Mouse (Mus musculus): ENCODE results near the gene Pou2af1. TPM values are rescaled to one million over a fixed set of nuclear protein-coding genes. Genes with fewer than 3 reads are reported as not detected.

The Pou2af1 gene
- polyA plus RNA-seq, 1 experiment = 0.52 TPM

DNA sequence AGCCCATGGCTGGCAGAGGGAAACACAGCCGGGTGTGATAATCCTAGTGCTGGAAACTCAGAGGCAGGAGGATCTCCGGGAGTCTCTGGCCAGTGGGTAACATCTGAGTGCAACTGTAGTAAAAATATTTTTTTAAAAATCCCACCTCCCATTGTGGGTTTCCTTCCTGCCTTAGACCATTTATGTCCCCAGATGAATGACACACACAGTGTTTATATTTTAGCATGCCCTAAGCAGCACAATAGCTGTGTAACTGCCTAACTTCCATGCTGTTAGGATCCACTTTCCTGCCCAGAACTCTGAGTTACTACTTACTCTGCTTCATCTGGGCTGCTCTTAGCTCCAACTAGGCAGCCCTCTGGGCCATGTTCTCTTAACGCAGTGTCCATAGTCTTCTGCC lies 22.9 kb upstream of the Pou2af1 start:
- TF ChIP-seq POLR2A (IDR thresholded peaks at IDR 0.05; ENCODE audit: control insufficient read depth, low read depth, low read length) (no peak), CTCF (IDR thresholded peaks at IDR 0.05; ENCODE audit: control insufficient read depth, insufficient read depth, insufficient replicate concordance, low read depth, low read length) (no peak)
- Histone ChIP-seq H3K4me3 (ENCODE audit: control insufficient read depth, low read depth, low read length) (no peak overlapping the region), H3K4me1 (ENCODE audit: control insufficient read depth, insufficient read depth, low read length) (no peaks in the 10 kb centered on the region), H3K36me3 (ENCODE audit: control insufficient read depth, insufficient read depth, low read length) (no peaks in the 10 kb centered on the region), H3K27me3 (ENCODE audit: control insufficient read depth, insufficient read depth, low read length) (no peaks in the 10 kb centered on the region), H3K27ac (ENCODE audit: control insufficient read depth, insufficient read depth, low read depth, low read length) (no peak overlapping the region)

DNA sequence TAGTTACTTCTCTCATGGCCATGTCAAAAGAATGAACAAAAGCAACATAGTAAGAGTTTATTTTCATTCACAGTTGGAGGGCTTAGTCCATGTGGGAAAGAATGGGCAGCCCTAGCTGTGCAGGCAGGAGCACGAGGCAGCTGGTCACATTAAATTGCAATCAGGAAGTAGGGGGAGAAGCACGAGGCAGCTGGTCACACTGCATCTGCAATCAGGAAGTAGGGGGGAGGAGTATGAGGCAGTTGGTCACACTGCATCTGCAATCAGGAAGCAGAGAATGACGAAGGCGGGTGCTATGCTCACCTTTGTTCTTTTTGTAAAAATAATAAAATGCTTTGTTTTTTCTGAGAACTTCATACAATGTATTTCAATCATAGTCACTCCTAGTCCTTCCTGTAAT lies 18.7 kb upstream of the Pou2af1 start:
- H3K27ac ChIP-seq (ENCODE audit: control insufficient read depth, insufficient read depth, low read depth, low read length) = no peak overlapping the region
- no peak overlapping the region for H3K4me3 ChIP-seq (ENCODE audit: control insufficient read depth, low read depth, low read length)
- no peaks in the 10 kb centered on the region for H3K36me3 ChIP-seq (ENCODE audit: control insufficient read depth, insufficient read depth, low read length)
- no peaks in the 10 kb centered on the region for H3K4me1 ChIP-seq (ENCODE audit: control insufficient read depth, insufficient read depth, low read length)
- no peaks in the 10 kb centered on the region for H3K27me3 ChIP-seq (ENCODE audit: control insufficient read depth, insufficient read depth, low read length)
- no peak for TF ChIP-seq POLR2A (IDR thresholded peaks at IDR 0.05; ENCODE audit: control insufficient read depth, low read depth, low read length)
- no peak for TF ChIP-seq CTCF (IDR thresholded peaks at IDR 0.05; ENCODE audit: control insufficient read depth, insufficient read depth, insufficient replicate concordance, low read depth, low read length)

DNA sequence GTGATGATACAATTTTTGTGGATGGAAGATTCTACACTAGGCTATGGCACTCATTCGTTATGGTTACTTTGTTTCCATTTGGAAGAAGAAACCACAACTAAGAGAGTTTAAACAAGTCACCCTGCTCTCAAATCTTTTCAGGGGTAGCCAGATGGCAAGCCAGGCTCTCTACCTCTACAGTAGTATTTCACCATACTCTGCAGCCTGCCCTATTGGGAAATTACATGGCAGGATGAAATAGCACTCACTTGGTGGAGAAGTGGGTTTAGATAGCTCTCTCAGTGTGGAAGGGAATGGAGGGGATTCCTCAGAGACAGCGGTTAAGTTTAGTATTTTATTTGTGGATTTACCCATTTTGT lies 4.6 kb upstream of the Pou2af1 start:
- H3K27me3 ChIP-seq (ENCODE audit: control insufficient read depth, insufficient read depth, low read length) = no peaks in the 10 kb centered on the region
- no peak for TF ChIP-seq POLR2A (IDR thresholded peaks at IDR 0.05; ENCODE audit: control insufficient read depth, low read depth, low read length)
- no peak for TF ChIP-seq CTCF (IDR thresholded peaks at IDR 0.05; ENCODE audit: control insufficient read depth, insufficient read depth, insufficient replicate concordance, low read depth, low read length)

DNA sequence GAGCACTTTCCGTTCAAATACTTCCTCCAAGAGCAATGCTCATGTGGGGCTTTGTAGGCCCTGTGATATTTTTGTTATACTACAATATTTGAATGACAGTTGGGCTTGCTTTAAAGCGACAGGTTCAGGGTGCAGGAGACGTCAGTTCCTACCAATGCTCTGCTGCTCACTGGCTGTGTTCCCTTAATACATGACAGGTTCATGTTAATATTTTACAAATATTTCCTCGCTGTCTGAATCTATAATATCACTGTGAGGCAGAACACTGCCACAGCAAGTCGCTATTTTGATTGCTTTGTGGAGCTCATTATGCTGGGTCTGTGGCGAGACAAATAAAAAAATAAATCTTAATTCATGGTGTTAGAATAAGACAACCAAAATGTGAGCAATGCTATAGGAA lies 2.3 kb upstream of the Pou2af1 start:
- H3K27ac ChIP-seq (ENCODE audit: control insufficient read depth, insufficient read depth, low read depth, low read length) = no peak overlapping the region
- TF ChIP-seq POLR2A (IDR thresholded peaks at IDR 0.05; ENCODE audit: control insufficient read depth, low read depth, low read length) (no peak), CTCF (IDR thresholded peaks at IDR 0.05; ENCODE audit: control insufficient read depth, insufficient read depth, insufficient replicate concordance, low read depth, low read length) (no peak)

More for the DNA sequence above, 4.6 kb upstream of the Pou2af1 start:
- peaks cover 6% of the 10 kb centered on the region for H3K4me1 ChIP-seq (ENCODE audit: control insufficient read depth, insufficient read depth, low read length)
- no peak overlapping the region for H3K4me3 ChIP-seq (ENCODE audit: control insufficient read depth, low read depth, low read length)
- no peak overlapping the region for H3K27ac ChIP-seq (ENCODE audit: control insufficient read depth, insufficient read depth, low read depth, low read length)
- no peaks in the 10 kb centered on the region for H3K36me3 ChIP-seq (ENCODE audit: control insufficient read depth, insufficient read depth, low read length)

DNA sequence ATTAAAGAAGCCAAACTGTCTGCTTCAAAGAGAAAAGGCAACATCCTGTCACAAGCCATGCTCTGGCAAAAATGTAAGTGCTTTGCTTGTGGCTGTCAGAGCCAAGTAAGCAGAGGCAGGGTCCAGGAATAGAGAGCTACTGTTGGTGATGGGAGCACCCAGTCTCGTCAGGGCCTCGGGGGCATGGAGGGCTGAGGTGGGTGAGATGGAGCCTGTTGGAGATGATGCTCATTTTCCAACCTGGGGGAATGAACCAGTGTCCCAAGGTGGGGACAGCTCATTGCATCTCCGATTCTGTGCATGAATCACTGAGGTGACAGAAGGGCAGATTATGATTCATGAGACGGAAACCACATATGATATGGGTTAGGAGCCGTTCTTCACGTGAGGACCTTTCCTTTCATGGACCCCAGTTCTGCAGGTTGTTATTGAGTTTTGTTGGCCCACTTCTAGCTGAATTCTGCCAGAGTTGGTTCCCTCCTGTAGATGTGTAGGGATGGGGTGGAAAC lies 275 bp downstream of the Pou2af1 start:
- Histone ChIP-seq H3K27ac (ENCODE audit: control insufficient read depth, insufficient read depth, low read depth, low read length) (no peak overlapping the region), H3K4me1 (ENCODE audit: control insufficient read depth, insufficient read depth, low read length) (peaks cover 7% of the 10 kb centered on the region), H3K36me3 (ENCODE audit: control insufficient read depth, insufficient read depth, low read length) (no peaks in the 10 kb centered on the region), H3K27me3 (ENCODE audit: control insufficient read depth, insufficient read depth, low read length) (no peaks in the 10 kb centered on the region), H3K4me3 (ENCODE audit: control insufficient read depth, low read depth, low read length) (peak overlapping the region; percentile 52)
- TF ChIP-seq CTCF (IDR thresholded peaks at IDR 0.05; ENCODE audit: control insufficient read depth, insufficient read depth, insufficient replicate concordance, low read depth, low read length) (no peak), POLR2A (IDR thresholded peaks at IDR 0.05; ENCODE audit: control insufficient read depth, low read depth, low read length) (no peak)

More for the DNA sequence above, 2.3 kb upstream of the Pou2af1 start:
- Histone ChIP-seq H3K4me1 (ENCODE audit: control insufficient read depth, insufficient read depth, low read length) (peaks cover 7% of the 10 kb centered on the region), H3K36me3 (ENCODE audit: control insufficient read depth, insufficient read depth, low read length) (no peaks in the 10 kb centered on the region), H3K4me3 (ENCODE audit: control insufficient read depth, low read depth, low read length) (no peak overlapping the region), H3K27me3 (ENCODE audit: control insufficient read depth, insufficient read depth, low read length) (no peaks in the 10 kb centered on the region)

DNA sequence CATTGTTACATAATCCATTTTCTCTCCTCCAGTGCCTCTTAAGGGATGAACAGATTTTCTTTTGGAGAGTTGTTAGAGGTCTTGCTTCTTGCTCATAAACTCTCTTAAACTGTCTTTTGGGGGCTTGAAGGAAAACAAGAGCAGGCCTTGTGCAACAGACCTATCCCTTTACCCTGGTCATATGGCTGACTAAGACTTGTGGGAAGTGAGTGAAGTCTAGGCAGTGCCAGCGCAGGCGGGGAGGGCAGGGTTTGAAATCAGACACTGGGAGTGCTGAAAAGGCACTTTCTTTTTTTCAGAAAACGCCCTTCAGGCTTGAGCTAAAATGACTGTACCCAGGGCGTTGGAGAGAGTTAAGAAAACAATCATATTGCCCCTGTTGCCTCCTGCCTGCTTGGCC lies 1.8 kb downstream of the Pou2af1 start:
- H3K36me3 ChIP-seq (ENCODE audit: control insufficient read depth, insufficient read depth, low read length) = no peaks in the 10 kb centered on the region

DNA sequence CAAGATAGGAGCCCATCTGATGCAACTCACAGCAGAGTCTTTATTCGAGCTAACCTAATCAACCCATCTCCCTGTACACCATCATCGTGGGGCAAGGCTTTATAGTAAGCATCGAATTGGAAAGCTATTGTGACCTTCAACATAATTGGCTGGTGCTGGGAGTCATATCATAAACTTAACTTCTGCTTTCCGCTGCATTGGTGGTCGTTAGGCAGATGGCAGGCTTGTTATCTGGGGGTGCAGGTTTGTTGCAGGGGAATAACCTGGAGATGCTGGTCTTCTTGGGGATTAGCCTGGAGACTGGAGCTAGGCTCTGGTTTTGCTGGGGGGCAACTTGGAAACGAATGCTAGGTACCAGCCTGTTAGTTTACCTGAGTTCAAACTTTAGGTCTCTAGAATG lies 2.4 kb downstream of the Pou2af1 start:
- Histone ChIP-seq H3K27ac (ENCODE audit: control insufficient read depth, insufficient read depth, low read depth, low read length) (no peak overlapping the region), H3K27me3 (ENCODE audit: control insufficient read depth, insufficient read depth, low read length) (no peaks in the 10 kb centered on the region), H3K36me3 (ENCODE audit: control insufficient read depth, insufficient read depth, low read length) (no peaks in the 10 kb centered on the region), H3K4me1 (ENCODE audit: control insufficient read depth, insufficient read depth, low read length) (peaks cover 7% of the 10 kb centered on the region), H3K4me3 (ENCODE audit: control insufficient read depth, low read depth, low read length) (no peak overlapping the region)
- TF ChIP-seq CTCF (IDR thresholded peaks at IDR 0.05; ENCODE audit: control insufficient read depth, insufficient read depth, insufficient replicate concordance, low read depth, low read length) (no peak), POLR2A (IDR thresholded peaks at IDR 0.05; ENCODE audit: control insufficient read depth, low read depth, low read length) (no peak)

More for the DNA sequence above, 1.8 kb downstream of the Pou2af1 start:
- TF ChIP-seq CTCF (IDR thresholded peaks at IDR 0.05; ENCODE audit: control insufficient read depth, insufficient read depth, insufficient replicate concordance, low read depth, low read length) = no peak
- TF ChIP-seq POLR2A (IDR thresholded peaks at IDR 0.05; ENCODE audit: control insufficient read depth, low read depth, low read length) = no peak
- H3K27me3 ChIP-seq (ENCODE audit: control insufficient read depth, insufficient read depth, low read length) = no peaks in the 10 kb centered on the region
- H3K4me1 ChIP-seq (ENCODE audit: control insufficient read depth, insufficient read depth, low read length) = peaks cover 7% of the 10 kb centered on the region
- no peak overlapping the region for H3K27ac ChIP-seq (ENCODE audit: control insufficient read depth, insufficient read depth, low read depth, low read length)
- no peak overlapping the region for H3K4me3 ChIP-seq (ENCODE audit: control insufficient read depth, low read depth, low read length)

Measured in testis, adult 2 months (tissue).